Mouse (Mus musculus) left cerebral cortex, adult 2 months (tissue): ENCODE measurements at regions not wholly inside any gene's neighbourhood (a gene's known extent, or its start where the extent isn't known, plus 50 kb on each side); places are given as distances from the start of the nearest gene placed in this dataset.
"Not testable (repeated sequence)": the region's sequence is repeated elsewhere in the genome, so short reads cannot be mapped to it uniquely, and the experiment has no call there.

Source experiments
- DNase-seq, 2 experiments: peaks; one replicate each; pipeline ENCODE4 v3.0.0; 2021 to 2022; ENCODE audit warnings: low spot score in 2 of 2, mixed read lengths in 1 of 2; ENCODE audit errors: extremely low spot score in 1 of 2
- H3K27ac ChIP-seq: fragments of 200-600 bp; 2 replicates; pipeline ENCODE4 v1.8.1; 2022
- H3K4me3 ChIP-seq: fragments of 200-600 bp; 2 replicates; pipeline ENCODE4 v1.8.1; 2022
- CTCF ChIP-seq: fragments of 200-600 bp; IDR thresholded peaks from 2 replicates; pipeline ENCODE4 v1.8.1; 2022; ENCODE audit warnings: antibody characterized with exemption, mild to moderate bottlenecking, moderate library complexity
- intact Hi-C: fragments of 180-260 bp; cut with DNase I; formaldehyde crosslinking; loops from one replicate; pipeline ENCODE4 v1.15.1; 2025

DNA sequence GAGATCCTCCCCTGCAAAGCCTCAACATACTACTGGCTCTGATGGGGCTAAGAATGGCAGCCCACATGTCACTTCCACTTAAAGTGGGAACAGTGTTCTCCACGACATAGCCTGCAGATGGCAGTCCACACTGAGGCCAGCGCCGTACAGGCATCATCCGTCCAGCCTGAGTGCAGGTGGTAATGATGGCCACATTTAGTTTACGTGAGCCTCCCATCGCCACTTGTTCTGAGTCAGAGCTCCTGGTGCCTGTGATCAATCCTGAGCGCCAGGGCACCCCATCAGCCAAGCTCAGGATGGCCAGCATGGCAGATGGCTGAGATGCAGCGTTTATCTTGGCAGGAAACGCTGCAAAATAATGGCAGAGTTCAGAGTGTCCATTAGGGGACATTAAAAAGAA is 159.6 kb downstream of the Adgrd1 start:
- no peak overlapping the region for H3K4me3 ChIP-seq
- no peak overlapping the region for H3K27ac ChIP-seq
- intact Hi-C loops = no loop called here
- peak; percentile 37 for TF ChIP-seq CTCF
- DNase-seq = no peak

- intact Hi-C loops = no loop called here
- no peak for DNase-seq
- no peak overlapping the region for H3K4me3 ChIP-seq
- no peak overlapping the region for H3K27ac ChIP-seq
- TF ChIP-seq CTCF = no peak
Observed at GRCm38 (mm10) chr5:129257206-129257605, 160.7 kb downstream of the Adgrd1 start.

GRCm38 (mm10) chr5:129260689-129261088 is 164.1 kb downstream of the Adgrd1 start:
- intact Hi-C loops = no loop called here
- no peak for DNase-seq
- Histone ChIP-seq H3K4me3 (no peak overlapping the region), H3K27ac (no peak overlapping the region)
- no peak for TF ChIP-seq CTCF

GRCm38 (mm10) chr5:129263118-129263517 is 166.6 kb downstream of the Adgrd1 start:
- no peak overlapping the region for H3K4me3 ChIP-seq
- no peak overlapping the region for H3K27ac ChIP-seq
- no peak for DNase-seq
- TF ChIP-seq CTCF = no peak
- intact Hi-C loops = no loop called here

DNA sequence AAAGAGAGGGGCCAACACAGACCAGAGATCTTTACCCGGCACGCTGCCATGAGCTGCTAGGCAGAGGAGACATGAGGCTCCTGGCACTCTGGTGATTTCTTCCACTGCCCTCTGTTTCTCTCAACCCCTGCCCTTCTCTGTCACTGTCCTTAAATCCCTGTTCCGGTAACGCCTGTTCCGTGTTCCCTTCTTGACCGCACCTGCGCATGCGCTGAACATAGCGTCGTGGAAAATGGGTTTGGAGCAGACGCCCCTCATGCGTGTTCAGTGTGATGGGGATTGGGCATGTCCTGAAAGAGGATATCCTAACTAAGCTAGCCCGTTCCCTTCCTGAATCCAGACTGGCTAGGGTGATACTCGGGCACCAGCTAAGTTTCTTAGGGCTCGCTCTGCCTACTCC is 167.8 kb downstream of the Adgrd1 start:
- no peak for DNase-seq
- Histone ChIP-seq H3K27ac (no peak overlapping the region), H3K4me3 (no peak overlapping the region)
- TF ChIP-seq CTCF = no peak
- intact Hi-C loops = no loop called here

GRCm38 (mm10) chr5:129268456-129268855 is 171.9 kb downstream of the Adgrd1 start:
- DNase-seq = no peak
- intact Hi-C loops = no loop called here
- TF ChIP-seq CTCF = no peak
- no peak overlapping the region for H3K4me3 ChIP-seq
- no peak overlapping the region for H3K27ac ChIP-seq

GRCm38 (mm10) chr5:129270051-129270472 is 173.5 kb downstream of the Adgrd1 start:
- intact Hi-C loops = no loop called here
- Histone ChIP-seq H3K27ac (no peak overlapping the region), H3K4me3 (no peak overlapping the region)
- TF ChIP-seq CTCF = no peak
- no peak for DNase-seq

DNA sequence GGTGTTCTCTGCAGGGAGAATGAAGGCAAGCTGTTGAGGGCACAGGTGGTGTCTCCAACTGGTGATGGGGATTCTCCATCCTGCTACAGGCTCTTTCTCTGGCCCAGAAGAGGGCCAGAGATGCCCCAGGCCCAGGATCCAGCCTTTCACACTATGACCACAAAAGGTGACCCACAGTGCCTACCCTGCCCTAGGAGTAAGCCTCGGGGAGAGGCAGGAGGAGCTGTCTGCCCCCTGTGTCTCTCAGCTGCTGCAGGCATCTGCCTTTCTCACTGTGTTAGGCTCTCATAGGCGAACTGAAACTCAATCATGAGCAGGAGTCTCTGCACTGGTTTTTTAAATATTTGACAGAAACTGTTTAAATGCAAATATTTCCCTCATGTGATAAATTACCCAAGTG is 184.9 kb downstream of the Adgrd1 start:
- intact Hi-C loops = no loop called here
- no peak for DNase-seq
- Histone ChIP-seq H3K4me3 (no peak overlapping the region), H3K27ac (no peak overlapping the region)
- TF ChIP-seq CTCF = no peak

DNA sequence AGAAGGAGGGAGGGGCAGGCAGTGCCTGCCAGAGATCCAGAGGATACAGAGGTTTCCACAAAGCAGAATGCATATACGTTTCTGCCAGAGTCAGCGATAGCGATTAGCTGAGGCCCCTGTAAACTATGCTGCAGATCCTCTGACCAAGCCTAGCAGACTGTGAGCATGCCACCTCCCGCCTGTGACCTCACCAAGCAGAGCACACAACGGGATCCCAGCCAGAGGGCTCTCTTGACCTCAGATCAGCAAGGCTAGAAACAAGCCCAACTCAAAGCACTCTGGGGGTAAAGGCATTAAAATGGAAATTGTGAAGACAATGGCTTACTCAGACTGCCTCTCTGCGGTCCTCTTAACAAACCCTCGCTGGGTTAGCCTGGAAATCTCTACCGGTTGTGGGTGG is 185.6 kb downstream of the Adgrd1 start:
- no peak for DNase-seq
- no peak for TF ChIP-seq CTCF
- Histone ChIP-seq H3K4me3 (no peak overlapping the region), H3K27ac (no peak overlapping the region)
- intact Hi-C loops = no loop called here

- no peak for DNase-seq
- H3K27ac ChIP-seq = no peak overlapping the region
- no peak for TF ChIP-seq CTCF
- H3K4me3 ChIP-seq = no peak overlapping the region
- intact Hi-C loops = no loop called here
Observed at GRCm38 (mm10) chr5:129282826-129283225, 186.3 kb downstream of the Adgrd1 start.

DNA sequence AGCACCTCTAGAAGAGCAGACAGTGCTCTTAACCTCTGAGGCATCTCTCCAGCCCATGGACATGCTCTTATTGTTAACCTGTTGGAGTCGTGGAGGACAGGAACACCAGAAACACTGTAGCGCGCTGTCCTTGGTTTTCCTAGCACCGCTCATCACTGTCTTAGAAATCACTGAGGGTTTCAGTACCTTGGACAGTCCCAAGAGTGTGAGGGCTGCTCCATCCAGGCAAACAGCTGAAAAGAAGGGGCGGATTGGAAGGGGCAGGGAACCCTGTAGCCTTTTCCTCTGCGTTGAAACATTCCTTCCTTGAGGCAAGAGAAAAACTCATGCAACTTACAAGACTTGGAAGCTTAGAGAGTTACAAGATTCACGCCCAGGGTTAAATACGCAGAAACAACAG is 190.9 kb downstream of the Adgrd1 start:
- TF ChIP-seq CTCF = no peak
- Histone ChIP-seq H3K4me3 (no peak overlapping the region), H3K27ac (no peak overlapping the region)
- intact Hi-C loops = no loop called here
- DNase-seq = no peak

- intact Hi-C loops, DNase-seq, H3K27ac ChIP-seq, H3K4me3 ChIP-seq: not testable (repeated sequence)
Observed at GRCm38 (mm10) chr5:129292821-129293220, 196.3 kb downstream of the Adgrd1 start.

DNA sequence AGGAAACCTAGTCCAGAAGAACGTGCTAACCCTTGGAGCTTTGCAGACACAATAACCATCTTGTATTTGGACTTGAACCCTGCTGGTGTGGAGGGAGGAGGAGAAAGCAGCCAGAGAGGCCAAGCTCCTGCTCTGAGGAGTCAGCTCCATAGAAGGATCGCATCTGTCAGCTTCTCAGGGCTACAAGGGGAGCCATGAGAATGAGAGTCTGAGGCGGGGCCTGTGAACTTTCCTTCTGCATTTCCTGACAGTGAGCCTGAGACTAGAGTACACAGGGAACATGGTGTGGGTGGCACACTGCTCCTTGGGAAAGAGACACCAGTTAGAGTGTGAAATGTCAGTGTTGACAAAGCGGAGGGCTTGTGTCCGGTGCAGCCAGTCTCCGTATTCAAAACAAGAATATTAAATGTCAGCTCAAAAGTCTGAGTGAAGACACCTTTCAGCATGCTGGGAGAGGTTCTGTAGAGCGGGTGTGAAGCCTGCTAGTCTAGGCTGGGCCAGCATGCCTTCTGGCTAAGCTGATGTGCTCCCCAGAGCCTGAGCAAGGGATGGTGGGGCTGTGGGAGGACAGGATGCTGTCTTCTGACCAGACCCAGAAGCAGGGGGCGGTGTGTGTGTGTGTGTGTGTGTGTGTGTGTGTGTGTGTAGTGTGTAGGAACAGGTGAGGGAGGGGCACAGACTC is 198.5 kb downstream of the Adgrd1 start:
- DNase-seq, H3K4me3 ChIP-seq, intact Hi-C loops, H3K27ac ChIP-seq: not testable (repeated sequence)
